Mouse (Mus musculus): Measurements from ENCODE around the gene Plvap. TPM values are rescaled to one million over a fixed set of nuclear protein-coding genes. Genes with fewer than 3 reads are reported as not detected.
"Not testable (repeated sequence)": the region's sequence is repeated elsewhere in the genome, so short reads cannot be mapped to it uniquely, and the experiment has no call there.

Plvap gene
- polyA plus RNA-seq, 1 experiment from 2014 or later, result 145 TPM

GRCm38 (mm10) chr8:71547590-71547989, 36.0 kb upstream of the Plvap start:
- Histone ChIP-seq H3K36me3 (ENCODE audit: control insufficient read depth, insufficient read depth, low read length) (peaks cover 14% of the 10 kb centered on the region), H3K9ac (ENCODE audit: low read length) (no peak overlapping the region), H3K27me3 (ENCODE audit: control insufficient read depth, insufficient read depth, low read depth, low read length) (no peaks in the 10 kb centered on the region), H3K27ac (ENCODE audit: low read length) (no peak overlapping the region), H3K4me2 (ENCODE audit: low read depth, low read length) (no peak overlapping the region), H3K9me3 (ENCODE audit: control insufficient read depth, low read length) (no peaks in the 10 kb centered on the region), H3K4me1 (replicated peaks; ENCODE audit: control insufficient read depth, insufficient read depth, low read length) (peaks cover 7% of the 10 kb centered on the region), H3K4me3 (ENCODE audit: low read length) (no peak overlapping the region)
- ATAC-seq (ENCODE audit: low read depth), result no peak
- WGBS, result 86% methylated on average over 7 of the region's 7 CpGs

GRCm38 (mm10) chr8:71545053-71545452, 33.5 kb upstream of the Plvap start:
- peaks cover 7% of the 10 kb centered on the region for H3K4me1 ChIP-seq (replicated peaks; ENCODE audit: control insufficient read depth, insufficient read depth, low read length)
- H3K36me3 ChIP-seq (ENCODE audit: control insufficient read depth, insufficient read depth, low read length), result peaks cover 14% of the 10 kb centered on the region
- no peak overlapping the region for H3K27ac ChIP-seq (ENCODE audit: low read length)
- no peak for ATAC-seq (ENCODE audit: low read depth)
- H3K4me3 ChIP-seq (ENCODE audit: low read length), result no peak overlapping the region
- WGBS, result 92% methylated on average over 11 of the region's 11 CpGs
- H3K4me2 ChIP-seq (ENCODE audit: low read depth, low read length), result no peak overlapping the region
- no peak overlapping the region for H3K9ac ChIP-seq (ENCODE audit: low read length)
- H3K9me3 ChIP-seq (ENCODE audit: control insufficient read depth, low read length), result no peaks in the 10 kb centered on the region
- no peaks in the 10 kb centered on the region for H3K27me3 ChIP-seq (ENCODE audit: control insufficient read depth, insufficient read depth, low read depth, low read length)

- no peak for ATAC-seq (ENCODE audit: low read depth)
- Histone ChIP-seq H3K4me3 (ENCODE audit: low read length) (peak overlapping the region; percentile 91), H3K27ac (ENCODE audit: low read length) (no peak overlapping the region), H3K4me2 (ENCODE audit: low read depth, low read length) (peak overlapping the region; percentile 94), H3K9me3 (ENCODE audit: control insufficient read depth, low read length) (no peaks in the 10 kb centered on the region), H3K27me3 (ENCODE audit: control insufficient read depth, insufficient read depth, low read depth, low read length) (no peaks in the 10 kb centered on the region), H3K4me1 (replicated peaks; ENCODE audit: control insufficient read depth, insufficient read depth, low read length) (peaks cover 7% of the 10 kb centered on the region), H3K36me3 (ENCODE audit: control insufficient read depth, insufficient read depth, low read length) (peaks cover 14% of the 10 kb centered on the region), H3K9ac (ENCODE audit: low read length) (no peak overlapping the region; the same call in 1 of the 2 replicates)
- 79% methylated on average over 9 of the region's 9 CpGs for WGBS
Observed at GRCm38 (mm10) chr8:71543755-71544154, 32.2 kb upstream of the Plvap start.

GRCm38 (mm10) chr8:71542632-71543343, 31.2 kb upstream of the Plvap start, which contains the start of gene Mvb12a:
TSS of gene Mvb12a (plus strand) at chr8:71542922.
- peak; percentile 97 for ATAC-seq (ENCODE audit: low read depth)
- Histone ChIP-seq H3K27me3 (ENCODE audit: control insufficient read depth, insufficient read depth, low read depth, low read length) (no peaks in the 10 kb centered on the region), H3K9me3 (ENCODE audit: control insufficient read depth, low read length) (no peaks in the 10 kb centered on the region), H3K4me2 (ENCODE audit: low read depth, low read length) (peak within 1 kb of the TSS; percentile 94), H3K36me3 (ENCODE audit: control insufficient read depth, insufficient read depth, low read length) (peaks cover 7% of the 10 kb centered on the region), H3K4me3 (ENCODE audit: low read length) (peak within 1 kb of the TSS; percentile 91), H3K27ac (ENCODE audit: low read length) (no peak within 1 kb of the TSS), H3K9ac (ENCODE audit: low read length) (peak within 1 kb of the TSS; percentile 85), H3K4me1 (replicated peaks; ENCODE audit: control insufficient read depth, insufficient read depth, low read length) (peaks cover 11% of the 10 kb centered on the region)
- WGBS, result under 1% methylated on average over 48 of the region's 55 CpGs

- WGBS, result 2% methylated on average over 37 of the region's 37 CpGs
- Histone ChIP-seq H3K27me3 (ENCODE audit: control insufficient read depth, insufficient read depth, low read depth, low read length) (no peaks in the 10 kb centered on the region), H3K4me3 (ENCODE audit: low read length) (peak within 1 kb of the TSS; percentile 57), H3K4me2 (ENCODE audit: low read depth, low read length) (peak within 1 kb of the TSS; percentile 73), H3K27ac (ENCODE audit: low read length) (peak within 1 kb of the TSS; percentile 67), H3K36me3 (ENCODE audit: control insufficient read depth, insufficient read depth, low read length) (no peaks in the 10 kb centered on the region), H3K9ac (ENCODE audit: low read length) (peak within 1 kb of the TSS; percentile 66), H3K4me1 (replicated peaks; ENCODE audit: control insufficient read depth, insufficient read depth, low read length) (peaks cover 5% of the 10 kb centered on the region), H3K9me3 (ENCODE audit: control insufficient read depth, low read length) (no peaks in the 10 kb centered on the region)
- ATAC-seq (ENCODE audit: low read depth), result peak; percentile 91
Observed at GRCm38 (mm10) chr8:71537028-71537867, 25.7 kb upstream of the Plvap start, which contains the start of gene Bst2. TSS of gene Bst2 (minus strand) at chr8:71537456.

- Histone ChIP-seq H3K4me2 (ENCODE audit: low read depth, low read length) (no peak overlapping the region; the same call in 1 of the 2 replicates), H3K4me1 (replicated peaks; ENCODE audit: control insufficient read depth, insufficient read depth, low read length) (peaks cover 5% of the 10 kb centered on the region), H3K27ac (ENCODE audit: low read length) (no peak overlapping the region), H3K4me3 (ENCODE audit: low read length) (no peak overlapping the region), H3K27me3 (ENCODE audit: control insufficient read depth, insufficient read depth, low read depth, low read length) (no peaks in the 10 kb centered on the region), H3K36me3 (ENCODE audit: control insufficient read depth, insufficient read depth, low read length) (no peaks in the 10 kb centered on the region), H3K9ac (ENCODE audit: low read length) (peak overlapping the region; percentile 29; the same call in 1 of the 2 replicates), H3K9me3 (ENCODE audit: control insufficient read depth, low read length) (no peaks in the 10 kb centered on the region)
- no peak for ATAC-seq (ENCODE audit: low read depth)
- WGBS, result 64% methylated on average over 5 of the region's 5 CpGs
Observed at GRCm38 (mm10) chr8:71535663-71536062, 24.1 kb upstream of the Plvap start.

GRCm38 (mm10) chr8:71534263-71534810, 22.8 kb upstream of the Plvap start:
- 30% methylated on average over 3 of the region's 3 CpGs for WGBS
- Histone ChIP-seq H3K9me3 (ENCODE audit: control insufficient read depth, low read length) (no peaks in the 10 kb centered on the region), H3K27ac (ENCODE audit: low read length) (no peak overlapping the region), H3K27me3 (ENCODE audit: control insufficient read depth, insufficient read depth, low read depth, low read length) (no peaks in the 10 kb centered on the region), H3K9ac (ENCODE audit: low read length) (no peak overlapping the region), H3K4me2 (ENCODE audit: low read depth, low read length) (no peak overlapping the region), H3K4me3 (ENCODE audit: low read length) (no peak overlapping the region), H3K4me1 (replicated peaks; ENCODE audit: control insufficient read depth, insufficient read depth, low read length) (peaks cover 5% of the 10 kb centered on the region), H3K36me3 (ENCODE audit: control insufficient read depth, insufficient read depth, low read length) (no peaks in the 10 kb centered on the region)
- ATAC-seq (ENCODE audit: low read depth), result no peak

- not testable (repeated sequence) for ATAC-seq (ENCODE audit: low read depth); H3K27me3 ChIP-seq (ENCODE audit: control insufficient read depth, insufficient read depth, low read depth, low read length)
- WGBS, result 73% methylated on average over 5 of the region's 12 CpGs
Observed at GRCm38 (mm10) chr8:71530735-71531467, 19.3 kb upstream of the Plvap start.

More at GRCm38 (mm10) chr8:71530735-71531467, 19.3 kb upstream of the Plvap start:
- H3K4me1 ChIP-seq (replicated peaks; ENCODE audit: control insufficient read depth, insufficient read depth, low read length), result peaks cover 14% of the 10 kb centered on the region
- not testable (repeated sequence) for H3K9me3 ChIP-seq (ENCODE audit: control insufficient read depth, low read length); H3K4me3 ChIP-seq (ENCODE audit: low read length); H3K27ac ChIP-seq (ENCODE audit: low read length); H3K4me2 ChIP-seq (ENCODE audit: low read depth, low read length); H3K9ac ChIP-seq (ENCODE audit: low read length); H3K36me3 ChIP-seq (ENCODE audit: control insufficient read depth, insufficient read depth, low read length)
